Comparison of ENCODE assay signal across 11 mouse cellular contexts in genomic region chr3:51661880-51662550, GRCm38 (mm10). TPM values are rescaled to one million over a fixed set of nuclear protein-coding genes. Genes with fewer than 3 reads are reported as not detected.
DNase-seq lines count a peak whose midpoint lies in the region; ATAC-seq lines count a peak whose summit lies in the region.
"Had no signal": no experiment of that assay in that cellular context is flagged by ENCODE, and none has a peak within 500 bp of the region (broad histone marks: within the 10 kb centered on the region; RNA-seq: fewer than 3 reads in every experiment).

No protein-coding gene starts in this region.

- DNase-seq in heart, embryonic 10.5 days (ENCODE audit: low spot score) = no peak
- DNase-seq in heart, postnatal 36 days = no peak
- DNase-seq in 3T3-L1 (ENCODE audit: low read depth, low spot score) = peak; percentile 31
- DNase-seq in naive thymus-derived CD4-positive, alpha-beta T cell, adult 2 months (ENCODE audit: low read depth) = peak; percentile 44
- DNase-seq in left cerebral cortex, postnatal 14 days (ENCODE audit: low spot score in 2 of 2) = no peak
- DNase-seq in cerebellum, adult 11 months = no peak
- DNase-seq in forebrain, embryonic 14.5 days (ENCODE audit: low spot score) = no peak
- DNase-seq: kidney, adult 2 months had no signal

- no peak overlapping the region for H3K9ac ChIP-seq in forebrain, embryonic 14.5 days (ENCODE audit: low read length)
- H3K9ac ChIP-seq: embryonic facial prominence, embryonic 12.5 days; midbrain, embryonic 15.5 days had no signal

- H3K4me2 ChIP-seq in forebrain, embryonic 14.5 days (ENCODE audit: low read length) = no peak overlapping the region
- H3K4me2 ChIP-seq: embryonic facial prominence, embryonic 12.5 days; midbrain, embryonic 15.5 days had no signal

- no peak overlapping the region for H3K4me3 ChIP-seq in heart, embryonic 10.5 days
- H3K4me3 ChIP-seq in forebrain, embryonic 14.5 days (ENCODE audit: low read depth, low read length) = no peak overlapping the region
- H3K4me3 ChIP-seq: embryonic facial prominence, embryonic 12.5 days; midbrain, embryonic 15.5 days had no signal

- ATAC-seq in inflammation-experienced regulatory T-cells, adult 6 months = peak; percentile 36
- no peak for ATAC-seq in forebrain, embryonic 14.5 days
- ATAC-seq: midbrain, embryonic 15.5 days had no signal

- no peaks in the 10 kb centered on the region for H3K9me3 ChIP-seq in heart, embryonic 10.5 days
- no peaks in the 10 kb centered on the region for H3K9me3 ChIP-seq in forebrain, embryonic 14.5 days (replicated peaks; ENCODE audit: control insufficient read depth, low read length)
- H3K9me3 ChIP-seq: embryonic facial prominence, embryonic 12.5 days; midbrain, embryonic 15.5 days had no signal

- no peaks in the 10 kb centered on the region for H3K27me3 ChIP-seq in heart, embryonic 10.5 days (ENCODE audit: insufficient read depth, poor library complexity, severe bottlenecking)
- no peaks in the 10 kb centered on the region for H3K27me3 ChIP-seq in forebrain, embryonic 14.5 days (replicated peaks; ENCODE audit: control insufficient read depth, insufficient read depth, low read length)
- H3K27me3 ChIP-seq: embryonic facial prominence, embryonic 12.5 days; midbrain, embryonic 15.5 days had no signal

- WGBS in heart, embryonic 10.5 days = 69% methylated on average over 11 of the region's 11 CpGs
- WGBS in forebrain, embryonic 14.5 days = 78% methylated on average over 11 of the region's 11 CpGs

- intact Hi-C loops in heart, postnatal 36 days (cut with DNase I) = no loop called here
- intact Hi-C loops in left cerebral cortex, postnatal 14 days (cut with DNase I) = no loop called here

- peak overlapping the region; percentile 70 for H3K27ac ChIP-seq in heart, embryonic 10.5 days
- no peak overlapping the region for H3K27ac ChIP-seq in forebrain, embryonic 14.5 days (ENCODE audit: low read depth, low read length)
- H3K27ac ChIP-seq: embryonic facial prominence, embryonic 12.5 days; midbrain, embryonic 15.5 days had no signal

- H3K4me1 ChIP-seq in heart, embryonic 10.5 days = peaks cover 38% of the 10 kb centered on the region
- H3K4me1 ChIP-seq in forebrain, embryonic 14.5 days (ENCODE audit: control insufficient read depth, insufficient read depth, low read length) = no peaks in the 10 kb centered on the region
- H3K4me1 ChIP-seq: midbrain, embryonic 15.5 days had no signal

- H3K36me3 ChIP-seq in heart, embryonic 10.5 days = no peaks in the 10 kb centered on the region
- H3K36me3 ChIP-seq in forebrain, embryonic 14.5 days (ENCODE audit: control insufficient read depth, insufficient read depth, low read length) = no peaks in the 10 kb centered on the region
- H3K36me3 ChIP-seq: embryonic facial prominence, embryonic 12.5 days; midbrain, embryonic 15.5 days had no signal

RNA-seq across cellular contexts. Expression of gene Mgst2, which starts 1.9 kb away (rescaled TPM):
- 1.1 and 4.1 TPM in 2 replicates for polyA plus RNA-seq in heart, embryonic 10.5 days (2016; fragmentation: Nextera tagmentation; extraction: Ambion mirVana)
- total RNA-seq in heart, postnatal 36 days (2021) = 1 to 10 TPM in 1 of 2 experiments, not detected in 1; 1.3 TPM
- 100 to 1,000 TPM in 1 of 3 experiments, 10 to 100 TPM in 2; 13.4 to 184 (median 82.2) TPM for polyA plus RNA-seq in inflammation-experienced regulatory T-cells, adult 6 months (2017; shearing (Covaris generic))
- under 1 TPM in 1 of 2 experiments, not detected in 1; 0.82 TPM for total RNA-seq in left cerebral cortex, postnatal 14 days (2021)
- 0.40 TPM in 1 of 2 replicates, not detected in the other for polyA plus RNA-seq in forebrain, embryonic 14.5 days (2014; fragmentation: Nextera tagmentation; extraction: Ambion mirVana)

Comparison
In these comparisons a context has a peak if more than half of its experiments do, and no peak if none do; other contexts are left out.
1. DNase-seq: peak in 3T3-L1 (single experiment) and naive thymus-derived CD4-positive, alpha-beta T cell, adult 2 months (single experiment); none in heart, embryonic 10.5 days (single experiment), heart, postnatal 36 days (0 of 2), left cerebral cortex, postnatal 14 days (0 of 2), cerebellum, adult 11 months (single experiment) and forebrain, embryonic 14.5 days (single experiment).